Mouse (Mus musculus) heart, embryonic 16.5 days (tissue): ENCODE results near the gene Chrne. TPM values are rescaled to one million over a fixed set of nuclear protein-coding genes. Genes with fewer than 3 reads are reported as not detected.

ENCODE experiments used
- ATAC-seq: fragments of 200-750 bp; cut with Nextera tagmentation; replicated peaks from 2 replicates; pipeline ENCODE4 v1.8.0; 2017; ENCODE audit warnings: moderate number of reproducible peaks; ENCODE audit not compliant: insufficient read depth, low FRiP score; ENCODE audit errors: extremely low read depth
- H3K27ac ChIP-seq: fragments of 300-500 bp; sonication (generic); 2 replicates; pipeline ENCODE4 v1.5.1; 2014; ENCODE audit warnings: mild to moderate bottlenecking, low read length, control low read depth, moderate library complexity
- H3K27me3 ChIP-seq: fragments of 300-500 bp; sonication (generic); 2 replicates; pipeline ENCODE4 v1.6.1; 2014; ENCODE audit warnings: low read length, mixed read lengths; ENCODE audit not compliant: control insufficient read depth, insufficient read depth
- H3K36me3 ChIP-seq: fragments of 300-500 bp; sonication (generic); 2 replicates; pipeline ENCODE4 v1.6.1; 2014; ENCODE audit not compliant: control insufficient read depth, insufficient read depth
- H3K4me1 ChIP-seq: fragments of 300-500 bp; sonication (generic); 2 replicates; pipeline ENCODE4 v1.6.1; 2014; ENCODE audit warnings: low read length, mixed read lengths; ENCODE audit not compliant: control insufficient read depth, insufficient read depth
- H3K4me2 ChIP-seq: fragments of 300-500 bp; sonication (generic); 2 replicates; pipeline ENCODE4 v1.6.1; 2014; ENCODE audit warnings: low read depth, mild to moderate bottlenecking, control low read depth, low read length
- H3K4me3 ChIP-seq: fragments of 300-500 bp; sonication (generic); 2 replicates; pipeline ENCODE4 v1.5.1; 2014; ENCODE audit warnings: mild to moderate bottlenecking, control low read depth, low read length
- H3K9ac ChIP-seq: fragments of 300-500 bp; sonication (generic); 2 replicates; pipeline ENCODE4 v1.6.1; 2014; ENCODE audit warnings: low read length, control low read depth
- H3K9me3 ChIP-seq: fragments of 300-500 bp; sonication (generic); replicated peaks from 2 replicates; pipeline ENCODE4 v1.6.1; 2016; ENCODE audit warnings: low read length; ENCODE audit not compliant: control insufficient read depth
- WGBS: fragments of 180-500 bp; shearing (Covaris S2); extraction: QIAGEN DNeasy Blood & Tissue Kit; methylation state at CpG from one replicate; pipeline ENCODE4 v1.1.7; 2014; 5-methylcytosine and 5-hydroxymethylcytosine counted together
- polyA plus RNA-seq: library from polyadenylated mRNA; unstranded; fragments of >200 nt; fragmentation: Nextera tagmentation; extraction: Ambion mirVana; gene quantifications from 2 replicates; pipeline ENCODE4 v1.2.1, GENCODE M21; 2015

Gene Chrne
- polyA plus RNA-seq, 1 experiment from 2014 or later = not detected

DNA sequence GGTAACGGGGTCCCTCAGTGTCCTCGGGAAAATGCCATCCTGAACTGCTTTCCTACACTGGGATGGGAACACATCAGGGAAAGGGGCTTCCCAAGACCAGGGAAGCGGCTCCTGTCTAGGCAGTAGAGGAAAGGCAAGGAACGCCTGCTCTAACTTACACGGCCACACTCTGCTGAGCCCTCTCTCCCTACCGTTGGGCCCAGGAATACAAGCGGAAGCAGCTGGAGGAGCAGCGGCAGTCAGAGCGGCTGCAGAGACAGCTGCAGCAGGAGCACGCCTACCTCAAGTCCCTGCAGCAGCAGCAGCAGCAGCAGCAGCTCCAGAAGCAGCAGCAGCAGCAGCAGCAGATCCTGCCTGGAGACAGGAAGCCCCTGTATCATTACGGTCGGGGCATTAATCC, 12.3 kb downstream of the Chrne start:
- Histone ChIP-seq H3K4me1 (no peaks in the 10 kb centered on the region), H3K27ac (no peak overlapping the region), H3K4me3 (no peak overlapping the region), H3K9ac (no peak overlapping the region), H3K4me2 (no peak overlapping the region), H3K36me3 (peaks cover 56% of the 10 kb centered on the region), H3K9me3 (no peaks in the 10 kb centered on the region), H3K27me3 (no peaks in the 10 kb centered on the region)
- WGBS = 74% methylated on average over 12 of the region's 12 CpGs
- ATAC-seq = no peak

DNA sequence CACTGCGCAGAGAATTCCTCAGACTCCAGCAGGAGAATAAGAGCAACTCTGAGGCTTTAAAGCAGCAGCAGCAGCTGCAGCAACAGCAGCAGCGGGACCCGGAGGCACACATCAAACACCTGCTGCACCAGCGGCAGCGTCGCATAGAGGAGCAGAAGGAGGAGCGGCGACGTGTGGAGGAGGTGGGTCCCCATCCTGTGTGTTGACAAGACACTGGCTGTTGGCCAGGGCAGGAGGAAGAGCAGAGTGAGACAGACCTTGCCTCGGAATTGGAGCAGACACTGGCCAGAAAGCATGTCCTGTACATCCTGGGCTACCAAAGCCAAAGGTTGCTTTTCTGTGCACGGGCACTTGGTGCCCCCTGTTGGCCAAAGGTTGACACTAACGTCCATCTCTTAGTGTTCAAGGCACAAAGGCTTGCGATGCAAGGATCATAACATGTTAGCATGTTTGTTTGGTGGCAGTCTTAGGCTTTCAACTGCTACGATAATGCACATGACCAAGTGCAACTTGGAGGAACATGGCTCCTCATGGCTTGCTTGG, 13.9 kb downstream of the Chrne start:
- no peaks in the 10 kb centered on the region for H3K9me3 ChIP-seq
- no peak overlapping the region for H3K9ac ChIP-seq
- no peak for ATAC-seq
- no peak overlapping the region for H3K4me3 ChIP-seq
- H3K36me3 ChIP-seq = peaks cover 48% of the 10 kb centered on the region
- H3K4me2 ChIP-seq = no peak overlapping the region
- H3K27ac ChIP-seq = no peak overlapping the region
- WGBS = 47% methylated on average over 14 of the region's 14 CpGs
- no peaks in the 10 kb centered on the region for H3K27me3 ChIP-seq
- no peaks in the 10 kb centered on the region for H3K4me1 ChIP-seq

DNA sequence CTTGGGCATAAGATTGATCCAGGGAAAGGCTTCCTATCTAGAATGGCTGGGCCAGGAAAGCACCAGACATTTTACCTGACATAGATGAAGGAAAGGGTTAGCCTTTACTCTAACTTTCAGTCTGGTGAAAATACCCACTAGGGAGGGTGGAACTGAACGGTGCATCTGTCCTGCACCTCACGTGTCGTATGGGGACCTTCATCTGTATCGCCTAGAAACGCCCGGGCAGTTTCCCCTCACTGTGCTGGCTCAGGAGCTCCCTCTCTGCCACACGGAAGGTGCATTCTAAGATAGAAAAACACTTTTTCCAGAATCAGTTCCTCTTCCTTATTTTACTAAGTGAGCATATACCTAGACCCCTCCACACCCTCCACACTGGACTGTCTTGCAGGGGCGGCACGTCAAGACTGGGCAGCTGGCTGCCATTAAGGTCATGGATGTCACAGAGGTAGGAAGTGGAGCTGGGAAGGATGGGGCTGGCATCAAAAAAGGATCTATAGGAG, 20.5 kb downstream of the Chrne start:
- peaks cover 6% of the 10 kb centered on the region; the same call in 1 of the 2 replicates for H3K4me1 ChIP-seq
- no peak overlapping the region for H3K4me3 ChIP-seq
- H3K27ac ChIP-seq = no peak overlapping the region
- 82% methylated on average over 9 of the region's 9 CpGs for WGBS
- H3K4me2 ChIP-seq = no peak overlapping the region
- no peak overlapping the region for H3K9ac ChIP-seq
- H3K36me3 ChIP-seq = peaks cover 19% of the 10 kb centered on the region
- no peak for ATAC-seq
- H3K9me3 ChIP-seq = no peaks in the 10 kb centered on the region
- H3K27me3 ChIP-seq = no peaks in the 10 kb centered on the region

DNA sequence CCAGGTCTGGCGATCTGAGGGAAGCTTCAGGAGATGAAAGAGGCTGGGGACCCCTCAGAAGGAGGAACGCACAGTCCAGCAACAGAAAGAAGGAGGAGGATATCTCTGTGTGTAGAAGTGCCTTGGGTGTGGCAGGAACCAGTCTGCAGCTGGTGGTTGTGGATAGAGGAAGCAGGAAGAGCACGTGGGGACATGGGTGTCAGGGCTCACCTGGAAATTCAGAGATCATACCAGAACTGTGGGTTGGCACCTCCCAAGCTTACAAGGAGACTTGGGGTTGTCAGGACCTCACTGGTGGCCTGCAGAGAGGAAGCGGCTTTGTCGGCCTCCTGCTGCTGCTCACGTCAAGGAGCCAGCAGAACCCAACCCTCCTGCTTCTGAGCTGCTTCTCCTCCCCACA, 21.7 kb downstream of the Chrne start:
- Histone ChIP-seq H3K9ac (no peak overlapping the region), H3K27ac (no peak overlapping the region), H3K9me3 (no peaks in the 10 kb centered on the region), H3K4me2 (no peak overlapping the region), H3K4me3 (no peak overlapping the region), H3K4me1 (peaks cover 6% of the 10 kb centered on the region; the same call in 1 of the 2 replicates), H3K27me3 (no peaks in the 10 kb centered on the region), H3K36me3 (peaks cover 13% of the 10 kb centered on the region)
- ATAC-seq = no peak
- WGBS = 75% methylated on average over 6 of the region's 6 CpGs

DNA sequence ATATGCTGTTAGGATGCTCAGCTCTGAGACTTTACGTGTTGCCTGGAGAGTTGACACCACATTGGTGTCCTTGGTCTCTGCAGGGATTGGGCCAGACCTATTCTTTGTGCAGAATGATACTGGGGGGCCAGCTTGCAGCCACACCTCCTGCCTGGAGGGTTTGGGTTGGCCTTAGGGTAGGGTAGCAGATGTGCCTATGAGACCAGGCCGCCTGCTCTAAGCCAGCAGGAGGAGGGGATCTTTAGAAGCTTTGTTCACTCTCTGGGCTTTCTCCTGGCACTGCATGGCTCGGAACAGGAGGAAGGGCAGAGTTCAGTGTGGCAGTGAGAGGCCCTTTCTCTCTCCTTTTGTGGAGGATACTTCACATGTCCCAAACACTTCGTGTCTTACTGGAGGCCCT, 22.9 kb downstream of the Chrne start:
- peaks cover 13% of the 10 kb centered on the region for H3K36me3 ChIP-seq
- no peak overlapping the region for H3K4me3 ChIP-seq
- ATAC-seq = no peak
- H3K4me1 ChIP-seq = peaks cover 6% of the 10 kb centered on the region; the same call in 1 of the 2 replicates
- H3K4me2 ChIP-seq = no peak overlapping the region
- 0 out of 2 replicates have a peak overlapping the region, but pooled peaks have one; percentile 35 for H3K9ac ChIP-seq
- peak overlapping the region; percentile 34; the same call in 1 of the 2 replicates for H3K27ac ChIP-seq
- 60% methylated on average over 4 of the region's 4 CpGs for WGBS
- no peaks in the 10 kb centered on the region for H3K9me3 ChIP-seq
- no peaks in the 10 kb centered on the region for H3K27me3 ChIP-seq

DNA sequence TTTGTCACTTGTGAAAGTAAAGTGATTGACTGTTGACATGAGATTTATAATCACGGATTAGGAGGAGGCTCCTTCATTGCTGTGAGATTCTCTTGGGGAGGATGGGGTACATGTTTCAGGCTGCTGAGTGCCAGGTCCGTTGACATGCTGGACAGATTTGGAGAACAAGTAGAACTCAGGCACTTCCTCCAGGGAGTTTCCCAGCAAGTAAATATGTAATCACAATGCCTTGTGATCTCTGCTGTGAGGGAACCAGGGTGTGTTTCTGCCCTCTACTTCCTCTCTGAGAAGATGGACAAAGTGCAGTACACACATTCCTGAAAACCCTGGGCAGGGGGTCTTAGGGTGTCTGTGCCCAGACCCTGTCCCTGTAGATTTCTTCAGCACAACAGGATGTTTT, 23.4 kb downstream of the Chrne start:
- H3K27me3 ChIP-seq = no peaks in the 10 kb centered on the region
- no peak overlapping the region for H3K4me2 ChIP-seq
- peaks cover 13% of the 10 kb centered on the region for H3K36me3 ChIP-seq
- peaks cover 6% of the 10 kb centered on the region; the same call in 1 of the 2 replicates for H3K4me1 ChIP-seq
- H3K27ac ChIP-seq = peak overlapping the region; percentile 34; the same call in 1 of the 2 replicates
- H3K4me3 ChIP-seq = no peak overlapping the region
- no peak for ATAC-seq
- no peaks in the 10 kb centered on the region for H3K9me3 ChIP-seq
- H3K9ac ChIP-seq = 0 out of 2 replicates have a peak overlapping the region, but pooled peaks have one; percentile 35
- 47% methylated on average over 2 of the region's 2 CpGs for WGBS

DNA sequence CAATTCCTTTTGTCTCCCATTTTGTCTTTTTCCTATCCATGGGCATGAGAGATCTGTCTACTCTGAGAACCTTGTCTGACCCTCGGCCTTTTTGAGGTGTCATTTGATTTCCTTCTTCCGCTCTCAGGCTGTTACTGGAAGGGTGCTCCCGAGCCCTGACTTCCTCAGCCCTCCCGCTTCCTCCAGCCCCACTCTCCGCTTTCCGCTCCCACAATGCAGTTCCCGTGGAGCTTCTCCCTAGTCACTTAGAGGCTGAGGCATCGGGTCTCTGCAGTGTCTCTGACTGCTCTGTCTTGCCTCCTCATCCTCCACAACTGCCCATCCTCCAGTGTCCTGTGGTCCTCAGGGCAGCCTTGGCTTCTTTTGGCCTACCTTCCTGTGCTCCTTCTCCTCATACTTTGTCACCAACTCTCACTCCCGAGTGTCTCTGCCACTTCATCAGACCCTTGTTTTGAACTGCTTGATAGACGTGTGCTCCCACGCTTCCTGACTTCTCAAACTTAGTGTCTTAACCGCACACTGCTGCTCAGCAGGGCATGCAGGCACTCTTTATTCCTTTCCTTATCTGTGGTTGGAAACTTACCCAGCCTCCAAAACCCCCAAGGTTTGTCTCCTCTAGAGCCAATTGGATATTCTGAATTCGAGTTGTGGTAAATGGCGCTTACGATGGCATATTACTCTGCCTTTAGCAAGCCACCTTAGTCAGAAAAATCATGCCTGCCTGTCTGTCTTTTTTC, 24.6 kb downstream of the Chrne start:
- Histone ChIP-seq H3K9me3 (no peaks in the 10 kb centered on the region), H3K4me2 (no peak overlapping the region), H3K27me3 (no peaks in the 10 kb centered on the region), H3K27ac (no peak overlapping the region), H3K9ac (no peak overlapping the region), H3K4me3 (no peak overlapping the region), H3K36me3 (peaks cover 11% of the 10 kb centered on the region), H3K4me1 (peaks cover 6% of the 10 kb centered on the region; the same call in 1 of the 2 replicates)
- no peak for ATAC-seq
- WGBS = 66% methylated on average over 15 of the region's 15 CpGs

DNA sequence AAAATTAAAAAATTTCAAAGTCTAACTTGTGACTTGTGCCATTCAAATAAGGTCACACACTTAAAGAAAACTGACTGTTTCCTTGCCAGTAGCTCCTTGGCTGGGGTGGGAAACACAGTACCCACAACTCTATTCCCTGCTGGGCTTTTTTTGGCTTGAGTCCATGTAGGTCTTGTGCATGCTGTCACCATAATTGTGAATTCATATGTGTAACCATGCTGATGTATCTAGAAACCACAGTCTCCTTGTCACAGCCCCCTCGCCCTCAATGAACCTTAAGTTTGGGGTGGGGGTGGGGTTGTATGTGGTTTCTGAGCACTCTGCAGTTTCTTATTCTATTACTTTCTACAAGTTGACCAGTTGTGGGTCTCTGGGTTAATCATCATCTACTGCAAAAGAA, 27.3 kb downstream of the Chrne start:
- WGBS = 78% methylated on average over 1 of the region's 1 CpGs
- H3K36me3 ChIP-seq = no peaks in the 10 kb centered on the region
- peaks cover 6% of the 10 kb centered on the region; the same call in 1 of the 2 replicates for H3K4me1 ChIP-seq
- no peaks in the 10 kb centered on the region for H3K9me3 ChIP-seq
- H3K4me2 ChIP-seq = no peak overlapping the region
- no peak overlapping the region for H3K9ac ChIP-seq
- no peak overlapping the region for H3K4me3 ChIP-seq
- ATAC-seq = no peak
- H3K27me3 ChIP-seq = no peaks in the 10 kb centered on the region
- no peak overlapping the region for H3K27ac ChIP-seq

DNA sequence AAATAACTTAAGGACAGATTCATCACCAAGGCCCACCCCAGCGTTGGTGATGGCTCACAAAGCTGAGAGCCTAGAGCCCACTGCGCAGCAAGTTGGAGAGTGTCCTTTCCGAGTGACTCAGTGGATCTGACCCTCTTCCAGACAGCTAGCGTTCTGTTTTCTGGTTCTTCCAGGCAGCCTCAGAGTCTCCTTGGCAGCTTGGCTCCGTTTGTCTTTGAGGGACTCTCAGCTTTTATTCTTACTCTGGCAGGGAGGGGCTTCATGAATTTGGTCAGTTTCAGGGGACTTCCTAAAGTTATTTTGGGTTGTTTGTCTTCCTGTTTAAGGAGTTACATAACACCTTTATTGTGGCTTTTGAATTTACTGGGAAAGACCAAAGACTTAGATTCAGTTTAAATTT, 32.1 kb downstream of the Chrne start:
- 72% methylated on average over 5 of the region's 5 CpGs for WGBS

More for the DNA sequence above, 32.1 kb downstream of the Chrne start:
- Histone ChIP-seq H3K36me3 (no peaks in the 10 kb centered on the region), H3K27me3 (no peaks in the 10 kb centered on the region), H3K4me1 (peaks cover 28% of the 10 kb centered on the region), H3K4me2 (no peak overlapping the region), H3K9me3 (no peaks in the 10 kb centered on the region), H3K27ac (no peak overlapping the region), H3K4me3 (no peak overlapping the region), H3K9ac (no peak overlapping the region)
- ATAC-seq = no peak
